Mouse (Mus musculus) layer of hippocampus, postnatal 25 days (tissue): ENCODE data around the gene Lcat. TPM values are rescaled to one million over a fixed set of nuclear protein-coding genes. Genes with fewer than 3 reads are reported as not detected.

Source experiments
- DNase-seq, 2 experiments: peaks; one replicate each; pipeline ENCODE4 v3.0.0; 2022; ENCODE audit warnings: mixed read lengths in 2 of 2, low spot score in 1 of 2; ENCODE audit errors: extremely low spot score in 1 of 2
- total RNA-seq, 2 experiments: library from RNA; stranded (reverse); gene quantifications; 2 replicates each; pipeline ENCODE4 v1.2.3; 2021

Gene Lcat
- total RNA-seq, 2 experiments from 2014 or later, result 44.9 to 49.5 TPM

DNA sequence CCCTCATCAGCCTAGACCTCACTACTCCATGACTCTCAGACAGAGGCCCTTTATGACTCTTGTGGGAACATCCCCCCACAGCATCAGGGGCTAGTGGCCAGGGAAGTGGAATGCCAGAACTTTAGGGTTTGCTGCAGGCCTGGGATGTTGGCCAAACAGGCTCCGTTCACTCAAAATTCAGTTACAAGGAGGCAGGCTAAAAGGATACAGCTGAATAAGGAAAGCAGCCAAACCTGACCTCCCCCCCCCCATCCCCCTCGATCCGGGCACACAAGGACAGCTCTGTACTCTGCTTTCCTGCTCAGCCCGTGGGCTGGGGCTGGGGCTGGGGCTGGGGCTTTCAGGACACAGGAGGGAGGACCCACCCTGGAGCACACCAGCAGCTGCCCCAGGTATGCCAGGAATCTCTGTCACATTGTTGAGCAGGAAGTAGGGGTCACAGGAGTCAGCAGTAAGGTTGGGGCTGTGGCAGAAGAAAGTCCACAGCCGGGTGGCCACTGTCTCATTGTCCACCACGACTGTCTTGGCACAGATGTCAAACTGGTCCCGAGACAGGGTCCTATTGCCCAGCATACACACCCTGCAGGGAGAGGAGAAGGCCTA, 8.0 kb upstream of the Lcat start:
- DNase-seq, result no peak

- DNase-seq, result peak in 1 of 2 experiments; percentile 63
These were observed 6.2 kb upstream of the Lcat start for GRCm38 (mm10) chr8:105949350-105949749.

GRCm38 (mm10) chr8:105942542-105942941, 640 bp downstream of the Lcat start:
- DNase-seq, result no peak

GRCm38 (mm10) chr8:105942026-105942425, 1.2 kb downstream of the Lcat start:
- DNase-seq, result no peak

DNA sequence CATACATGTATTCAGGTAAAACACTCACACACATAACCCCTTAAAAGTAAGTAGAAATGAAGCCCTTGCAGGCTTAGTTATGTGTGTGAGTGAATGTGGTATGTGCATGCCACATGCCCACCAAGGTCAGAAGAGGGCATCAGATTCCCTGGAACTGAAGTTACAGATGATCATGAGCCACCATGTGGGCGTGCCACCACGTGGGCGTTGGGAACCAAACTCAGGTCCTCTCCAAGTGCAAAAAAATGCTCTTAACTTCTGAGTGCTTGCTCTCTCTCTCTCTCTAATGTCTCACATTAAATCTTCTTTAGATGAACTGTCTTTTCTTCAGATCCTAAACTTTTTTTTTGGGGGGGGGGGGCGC, 4.9 kb downstream of the Lcat start, which contains the start of gene Psmb10:
Gene Psmb10 (minus strand): TSS at position 139 of the 364 bp plus-strand sequence.
- no peak for DNase-seq

- peak; percentile 37 to 52 for DNase-seq
These were observed 5.5 kb downstream of the Lcat start for GRCm38 (mm10) chr8:105937496-105938305.

DNA sequence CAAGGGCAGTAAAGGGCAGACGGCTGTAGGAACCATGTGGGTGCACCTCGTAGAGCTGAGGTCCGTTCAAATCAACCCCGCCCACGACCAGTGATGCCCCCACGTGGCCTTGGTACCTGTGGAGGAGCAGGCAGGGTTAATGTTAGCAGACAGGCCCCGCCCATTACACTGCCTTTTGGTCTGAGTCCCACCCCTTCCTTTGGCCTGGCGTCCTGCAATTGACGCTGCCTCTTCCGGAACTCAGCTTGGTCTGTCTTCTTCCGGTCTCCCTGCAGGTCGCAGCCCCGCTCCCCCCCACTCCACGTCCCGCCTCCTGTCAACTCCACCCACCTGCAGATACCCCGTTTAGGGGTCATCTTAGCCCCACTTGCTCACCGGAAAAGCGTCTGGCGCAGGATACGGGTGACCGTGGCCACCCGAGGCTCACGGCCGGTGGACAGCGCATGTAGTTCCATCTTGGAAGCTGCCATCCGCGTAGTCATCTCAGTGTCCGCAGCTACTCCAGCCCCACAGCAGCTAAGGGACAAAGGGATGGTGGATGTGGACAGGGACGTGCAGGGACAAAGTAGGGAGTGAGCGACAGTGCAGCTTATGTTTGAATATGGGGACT, 6.2 kb downstream of the Lcat start:
- DNase-seq, result peak; percentile 67 to 73

GRCm38 (mm10) chr8:105935863-105936603, 7.1 kb downstream of the Lcat start:
- DNase-seq, result no peak

- no peak for DNase-seq
These were observed 8.1 kb downstream of the Lcat start for GRCm38 (mm10) chr8:105935105-105935504.

DNA sequence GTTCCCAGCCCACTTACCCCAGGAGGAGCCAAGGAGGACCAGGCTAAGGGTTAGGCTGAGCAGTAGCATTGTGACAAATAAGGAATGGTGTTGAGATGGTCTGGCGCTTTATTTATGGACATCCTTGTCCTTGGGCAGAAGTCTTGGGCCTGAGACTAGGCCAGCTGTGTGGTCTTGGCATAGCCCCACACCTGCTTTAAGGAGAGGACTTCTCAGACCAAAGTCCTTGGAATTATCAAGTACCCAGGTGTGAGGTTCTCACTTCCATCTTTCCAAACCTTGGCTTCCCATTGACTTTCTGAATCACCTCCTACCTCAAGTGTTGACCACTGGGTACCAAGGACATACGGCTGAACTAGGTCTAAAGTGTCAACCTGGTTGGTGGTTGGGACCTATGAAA, 9.4 kb downstream of the Lcat start, which contains the start of gene Ctrl:
Gene Ctrl (minus strand): TSS at position 101 of the 400 bp plus-strand sequence.
- no peak for DNase-seq

DNA sequence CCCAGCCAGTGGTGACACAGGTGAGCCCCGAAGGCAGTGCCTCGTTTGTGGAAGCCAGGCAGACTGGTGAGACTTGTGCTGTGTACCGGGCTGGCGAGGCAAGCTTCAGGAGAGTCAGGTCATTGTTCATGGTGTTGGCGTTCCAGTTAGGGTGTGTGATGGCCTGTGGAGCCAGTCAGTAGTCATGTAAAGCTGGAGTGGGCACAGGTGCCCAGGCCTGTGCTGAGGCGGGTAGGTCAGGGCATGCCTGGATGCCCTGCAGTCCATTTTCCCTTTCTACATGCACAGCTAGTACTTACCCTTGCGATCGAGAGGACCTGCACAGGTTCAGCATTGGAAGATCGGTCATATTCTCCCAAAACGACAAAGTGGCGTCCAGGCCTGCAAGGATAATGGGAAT, 10.7 kb downstream of the Lcat start:
- no peak for DNase-seq

GRCm38 (mm10) chr8:105931271-105931670, 11.9 kb downstream of the Lcat start:
- no peak for DNase-seq

DNA sequence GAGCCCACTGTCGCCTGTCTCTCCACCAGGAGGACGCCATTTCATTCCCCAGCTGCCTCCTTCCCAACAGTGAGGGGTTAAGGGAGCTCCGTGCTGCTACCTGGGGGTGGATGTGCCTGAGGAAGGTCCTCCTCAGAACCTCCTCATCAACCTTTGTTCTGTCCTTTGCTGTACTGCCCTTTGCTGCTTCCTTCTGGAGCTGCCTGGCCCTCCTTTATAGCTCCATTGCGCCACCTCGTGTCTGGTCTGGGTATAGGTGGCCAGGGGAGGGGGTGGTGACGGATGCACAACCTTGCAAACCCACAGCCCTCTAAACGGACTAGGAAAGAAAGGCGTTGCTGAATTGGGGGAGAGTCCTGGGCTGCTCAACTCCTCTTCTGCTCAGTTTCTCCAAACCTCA, 12.6 kb downstream of the Lcat start:
- peak; percentile 89 to 97 for DNase-seq

GRCm38 (mm10) chr8:105925123-105925522, 18.1 kb downstream of the Lcat start:
- no peak for DNase-seq

DNA sequence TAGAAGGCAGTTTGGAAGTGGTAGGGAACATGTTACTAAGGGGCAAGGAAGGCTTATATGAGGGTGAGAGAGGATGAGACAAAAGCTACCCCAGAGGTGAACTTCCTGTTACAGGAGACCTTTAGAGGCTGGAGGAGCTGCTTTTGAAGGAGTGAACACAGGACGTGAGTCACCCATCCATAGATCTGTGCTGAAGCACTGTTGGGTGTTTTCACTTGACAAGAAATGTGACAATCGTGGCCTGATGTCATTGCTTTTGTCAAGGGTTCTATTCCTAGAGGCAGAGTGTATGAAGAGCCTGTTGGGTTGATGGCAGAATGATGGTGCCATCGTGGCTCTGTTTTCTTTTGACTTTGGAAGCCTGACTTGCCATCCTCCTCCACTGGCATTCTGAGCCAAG, 23.8 kb downstream of the Lcat start:
- no peak for DNase-seq

GRCm38 (mm10) chr8:105900941-105901616, 42.1 kb downstream of the Lcat start:
- DNase-seq, result no peak

GRCm38 (mm10) chr8:105900180-105900940, 42.8 kb downstream of the Lcat start, which contains the start of gene Pskh1:
Gene Pskh1 (plus strand): TSS chr8:105900441.
- peak; percentile 94 to 98 for DNase-seq

- DNase-seq, result no peak
These were observed 45.2 kb downstream of the Lcat start for GRCm38 (mm10) chr8:105897801-105898480.

- DNase-seq, result peak; percentile 58 to 59
These were observed 49.8 kb downstream of the Lcat start, which contains the start of gene Nrn1l for GRCm38 (mm10) chr8:105893339-105893738. Gene Nrn1l (plus strand): TSS chr8:105893567.
